ENCODE assay signal across 22 mouse cellular contexts in genomic region chr12:116594457-116594856, GRCm38 (mm10).
DNase-seq lines count a peak whose midpoint lies in the region; ATAC-seq and TF ChIP-seq lines count a peak whose summit lies in the region.
"Had no signal": no experiment of that assay in that cellular context is flagged by ENCODE, and none has a peak within 500 bp of the region (broad histone marks: within the 10 kb centered on the region; RNA-seq: fewer than 3 reads in every experiment).

No protein-coding gene starts in this region.

- dilution Hi-C loops in CH12.LX (cut with MboI; ENCODE audit: extremely low pct_ligation_motif_present, extremely low pct_unique_long_range_greater_than_20kb, low sequenced_read_pairs), result no loop called here

- H3K4me3 ChIP-seq in hindbrain, embryonic 13.5 days, result no peak overlapping the region
- H3K4me3 ChIP-seq in hindbrain, embryonic 10.5 days, result no peak overlapping the region
- H3K4me3 ChIP-seq in CH12.LX (replicated peaks in 1 of 3; ENCODE audit: low read depth in 2 of 3, low read length in 2 of 3, poor library complexity in 1 of 3), result no peak overlapping the region
- H3K4me3 ChIP-seq in hindbrain, embryonic 16.5 days (ENCODE audit: low read length), result no peak overlapping the region
- H3K4me3 ChIP-seq: embryonic facial prominence, embryonic 10.5 days; erythroblast, embryonic 14.5 days; limb, embryonic 12.5 days had no signal

- no peak for ATAC-seq in hindbrain, embryonic 13.5 days (ENCODE audit: low FRiP score)
- peak; percentile 38 for ATAC-seq in hindbrain, embryonic 16.5 days
- no peak for ATAC-seq in monocyte, adult 5-6 weeks (replicated peaks; ENCODE audit: insufficient number of reproducible peaks, low FRiP score, low TSS enrichment, poor library complexity, severe bottlenecking)
- ATAC-seq: activated CD4-positive, CD25-positive, alpha-beta regulatory T cell, adult 4 months had no signal

- peaks cover 27% of the 10 kb centered on the region for H3K4me1 ChIP-seq in hindbrain, embryonic 13.5 days (replicated peaks)
- peaks cover 18% of the 10 kb centered on the region for H3K4me1 ChIP-seq in hindbrain, embryonic 10.5 days (replicated peaks)
- peaks cover 32 to 48% of the 10 kb centered on the region in 2 experiments for H3K4me1 ChIP-seq in CH12.LX (ENCODE audit: control insufficient read depth in 1 of 2, insufficient read depth in 2 of 2)
- H3K4me1 ChIP-seq in hindbrain, embryonic 16.5 days (ENCODE audit: control insufficient read depth, insufficient read depth, low read depth, low read length), result peaks cover 23% of the 10 kb centered on the region

- DNase-seq in hindbrain, embryonic 10.5 days (ENCODE audit: low spot score), result no peak
- DNase-seq in 416B (ENCODE audit: low read depth) (peak; percentile 37), CH12.LX (ENCODE audit: extremely low read depth) (no peak)
- DNase-seq in layer of hippocampus, adult 9-11 months, result no peak
- no peak for DNase-seq in kidney, adult 8-10 months
- DNase-seq: adrenal gland, postnatal 36 days; cerebellum, adult 9-11 months; heart, adult 18-20 months; heart, postnatal 10 days; kidney, adult 11 months; kidney, postnatal 36 days; lung, postnatal 14 days; spleen, adult 18-20 months; thymus, postnatal 25 days had no signal

- no peaks in the 10 kb centered on the region for H3K9me3 ChIP-seq in hindbrain, embryonic 13.5 days
- no peaks in the 10 kb centered on the region for H3K9me3 ChIP-seq in hindbrain, embryonic 10.5 days
- no peaks in the 10 kb centered on the region for H3K9me3 ChIP-seq in CH12.LX (replicated peaks; ENCODE audit: low read length)
- no peaks in the 10 kb centered on the region for H3K9me3 ChIP-seq in hindbrain, embryonic 16.5 days (ENCODE audit: control insufficient read depth, low read length)
- H3K9me3 ChIP-seq: embryonic facial prominence, embryonic 10.5 days; limb, embryonic 12.5 days had no signal

- H3K9ac ChIP-seq in hindbrain, embryonic 13.5 days, result no peak overlapping the region
- no peak overlapping the region for H3K9ac ChIP-seq in CH12.LX (ENCODE audit: insufficient read depth, low read depth)
- H3K9ac ChIP-seq in hindbrain, embryonic 16.5 days (ENCODE audit: low read depth, low read length), result no peak overlapping the region
- H3K9ac ChIP-seq: limb, embryonic 12.5 days; liver, embryonic 14.5 days had no signal

- no peak for TF ChIP-seq EP300 in CH12.LX (IDR thresholded peaks at IDR 0.05; ENCODE audit: low read length)

- no peaks in the 10 kb centered on the region for H3K27me3 ChIP-seq in hindbrain, embryonic 13.5 days
- no peaks in the 10 kb centered on the region for H3K27me3 ChIP-seq in hindbrain, embryonic 10.5 days (ENCODE audit: insufficient read depth, poor library complexity, severe bottlenecking)
- no peaks in the 10 kb centered on the region for H3K27me3 ChIP-seq in CH12.LX (replicated peaks)
- H3K27me3 ChIP-seq in hindbrain, embryonic 16.5 days (replicated peaks; ENCODE audit: control insufficient read depth, insufficient read depth, low read length), result no peaks in the 10 kb centered on the region
- H3K27me3 ChIP-seq: limb, embryonic 12.5 days had no signal

- 77% methylated on average over 8 of the region's 8 CpGs for WGBS in hindbrain, embryonic 13.5 days
- 88% methylated on average over 8 of the region's 8 CpGs for WGBS in hindbrain, embryonic 10.5 days
- 55% methylated on average over 8 of the region's 8 CpGs for WGBS in hindbrain, embryonic 16.5 days

- in situ Hi-C loops in CH12.LX (cut with MboI; ENCODE audit: low pct_ligation_motif_present, low pct_unique_long_range_greater_than_20kb, low sequenced_read_pairs), result loop anchor here (10.0 to 25.0 kb wide), 2 partner anchors 60 to 332 kb away; partner anchors contain the start of gene Wdr60

- no peak for TF ChIP-seq POLR2A in CH12.LX (IDR thresholded peaks at IDR 0.05; ENCODE audit: low read depth, low read length)

- H3K4me2 ChIP-seq in hindbrain, embryonic 13.5 days, result no peak overlapping the region
- H3K4me2 ChIP-seq in CH12.LX (ENCODE audit: insufficient read depth, low read depth, poor library complexity, severe bottlenecking), result no peak overlapping the region
- no peak overlapping the region for H3K4me2 ChIP-seq in hindbrain, embryonic 16.5 days (ENCODE audit: low read length)
- H3K4me2 ChIP-seq: limb, embryonic 12.5 days had no signal

- peak overlapping the region; percentile 69 for H3K27ac ChIP-seq in hindbrain, embryonic 13.5 days
- H3K27ac ChIP-seq in hindbrain, embryonic 10.5 days, result no peak overlapping the region
- H3K27ac ChIP-seq in CH12.LX (ENCODE audit: insufficient read depth, low read depth), result 0 out of 2 replicates have a peak overlapping the region, but pooled peaks have one; percentile 16
- H3K27ac ChIP-seq in hindbrain, embryonic 16.5 days (ENCODE audit: low read depth, low read length), result no peak overlapping the region; the same call in 1 of the 2 replicates
- H3K27ac ChIP-seq: embryonic facial prominence, embryonic 10.5 days; limb, embryonic 12.5 days; liver, embryonic 14.5 days had no signal

- H3K79me2 ChIP-seq in CH12.LX (replicated peaks; ENCODE audit: control insufficient read depth, extremely low read depth, insufficient read depth, poor library complexity, severe bottlenecking), result no peaks in the 10 kb centered on the region

- no peak for TF ChIP-seq CTCF in CH12.LX (conservative IDR thresholded peaks at IDR 0.05 in 1 of 2, IDR thresholded peaks at IDR 0.05 in 1 of 2; ENCODE audit: low read depth in 2 of 2, low read length in 2 of 2)

- H3K36me3 ChIP-seq in hindbrain, embryonic 13.5 days, result no peaks in the 10 kb centered on the region
- no peaks in the 10 kb centered on the region for H3K36me3 ChIP-seq in hindbrain, embryonic 10.5 days
- no peaks in the 10 kb centered on the region for H3K36me3 ChIP-seq in CH12.LX (replicated peaks in 1 of 2; ENCODE audit: control insufficient read depth in 1 of 2, insufficient read depth in 1 of 2, low read length in 1 of 2)
- H3K36me3 ChIP-seq in hindbrain, embryonic 16.5 days (ENCODE audit: control insufficient read depth, insufficient read depth, low read length), result no peaks in the 10 kb centered on the region
- H3K36me3 ChIP-seq: embryonic facial prominence, embryonic 10.5 days; limb, embryonic 12.5 days had no signal

- no peak for TF ChIP-seq RAD21 in CH12.LX (IDR thresholded peaks at IDR 0.05; ENCODE audit: low read depth, low read length)

TF ChIP-seq in CH12.LX, 34 proteins besides CTCF, POLR2A, EP300 and RAD21:
- no peak for TF ChIP-seq MEF2A (IDR thresholded peaks at IDR 0.05; ENCODE audit: borderline replicate concordance, low read depth, low read length)
- TF ChIP-seq CHD2 (IDR thresholded peaks at IDR 0.05; ENCODE audit: low read length), result no peak
- no peak for TF ChIP-seq JUND (conservative IDR thresholded peaks at IDR 0.05; ENCODE audit: low read depth, low read length)
- no peak for TF ChIP-seq TBP (conservative IDR thresholded peaks at IDR 0.05; ENCODE audit: low read depth, low read length)
- TF ChIP-seq TCF12 (IDR thresholded peaks at IDR 0.05; ENCODE audit: low read depth, low read length), result no peak
- TF ChIP-seq ETS1 (conservative IDR thresholded peaks at IDR 0.05; ENCODE audit: low read depth, low read length), result no peak
- TF ChIP-seq ZMIZ1 (IDR thresholded peaks at IDR 0.05; ENCODE audit: low read depth, low read length), result no peak
- TF ChIP-seq NELFE (IDR thresholded peaks at IDR 0.05; ENCODE audit: low read depth, low read length), result no peak
- TF ChIP-seq MAX (IDR thresholded peaks at IDR 0.05; ENCODE audit: low read length), result no peak

Comparison
In these comparisons a context has a peak if more than half of its experiments do, and no peak if none do; other contexts are left out.
1. H3K27ac ChIP-seq: peak in hindbrain, embryonic 13.5 days (single experiment) and CH12.LX (single experiment); none in hindbrain, embryonic 10.5 days (single experiment) and hindbrain, embryonic 16.5 days (single experiment).